In the genomic region with DNA sequence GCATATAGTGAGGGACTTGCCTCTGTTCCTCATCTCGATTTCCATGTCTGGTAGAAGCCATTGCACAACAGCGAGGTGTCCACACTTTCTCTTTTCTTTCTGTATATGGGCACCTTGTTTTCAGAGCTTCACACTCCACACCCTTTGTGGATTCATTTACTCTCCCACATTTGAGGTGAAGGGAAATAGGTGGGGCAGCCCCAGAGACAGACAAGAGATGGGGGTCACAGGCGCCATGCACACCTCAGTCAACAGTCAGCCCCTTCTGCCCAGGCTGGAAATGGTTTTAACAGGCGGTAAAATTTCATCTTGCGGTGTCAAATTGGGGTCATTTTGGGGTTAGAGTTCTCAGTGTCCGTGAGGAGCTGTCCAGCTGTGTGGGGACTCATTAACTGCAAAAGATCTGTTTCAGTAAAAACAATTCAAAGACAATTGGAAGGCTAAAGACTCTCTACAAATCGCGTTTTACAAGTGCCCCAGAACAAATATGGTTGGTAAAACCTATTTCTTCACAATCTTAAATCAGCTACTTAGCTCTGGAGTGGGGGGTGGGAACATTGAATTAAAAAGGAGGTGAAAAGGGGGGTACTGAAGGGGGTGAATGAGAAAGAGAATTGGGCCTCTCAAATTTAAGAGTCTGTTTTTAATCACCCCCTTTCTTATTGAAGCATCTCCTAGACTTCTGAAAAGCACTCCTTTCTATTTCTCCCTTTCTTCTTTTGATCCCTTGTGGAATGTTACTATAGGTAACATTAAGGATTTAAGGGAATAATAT, we compare ENCODE assay signal across 9 mouse cellular contexts. TPM values are rescaled to one million over a fixed set of nuclear protein-coding genes. Genes with fewer than 3 reads are reported as not detected.
DNase-seq lines count a peak whose midpoint lies in the region; ATAC-seq and TF ChIP-seq lines count a peak whose summit lies in the region.
"Had no signal": no experiment of that assay in that cellular context is flagged by ENCODE, and none has a peak within 500 bp of the region (broad histone marks: within the 10 kb centered on the region; RNA-seq: fewer than 3 reads in every experiment).

No protein-coding gene starts in this region.

- no peak for TF ChIP-seq CTCF in cortical plate, adult 2 months (IDR thresholded peaks at IDR 0.05; ENCODE audit: extremely low read depth, insufficient read depth, low read length)

- TF ChIP-seq POLR2A in cortical plate, adult 2 months (IDR thresholded peaks at IDR 0.05; ENCODE audit: extremely low read depth, insufficient read depth, low read length), result no peak

- peak overlapping the region; percentile 39 for H3K4me3 ChIP-seq in cortical plate, adult 2 months (ENCODE audit: insufficient read depth, low read length)
- peak overlapping the region; percentile 69 for H3K4me3 ChIP-seq in hindbrain, embryonic 12.5 days
- H3K4me3 ChIP-seq in midbrain, embryonic 12.5 days, result peak overlapping the region; percentile 63

- H3K4me1 ChIP-seq in cortical plate, adult 2 months (ENCODE audit: control insufficient read depth, insufficient read depth, low read length), result no peaks in the 10 kb centered on the region
- H3K4me1 ChIP-seq in hindbrain, embryonic 12.5 days, result peaks cover 20% of the 10 kb centered on the region
- H3K4me1 ChIP-seq in midbrain, embryonic 12.5 days, result peaks cover 27% of the 10 kb centered on the region

- no peak for ATAC-seq in hindbrain, embryonic 12.5 days (ENCODE audit: low FRiP score)
- ATAC-seq in midbrain, embryonic 12.5 days (ENCODE audit: low FRiP score, low read depth), result no peak
- no peak for ATAC-seq in activated CD4-positive, CD25-positive, alpha-beta regulatory T cell, adult 4 months

- H3K9ac ChIP-seq in hindbrain, embryonic 12.5 days, result peak overlapping the region; percentile 97
- peak overlapping the region; percentile 95 for H3K9ac ChIP-seq in midbrain, embryonic 12.5 days (replicated peaks)

- H3K4me2 ChIP-seq in hindbrain, embryonic 12.5 days (replicated peaks), result peak overlapping the region; percentile 69
- H3K4me2 ChIP-seq in midbrain, embryonic 12.5 days (replicated peaks), result peak overlapping the region; percentile 81

- H3K9me3 ChIP-seq in hindbrain, embryonic 12.5 days (replicated peaks), result no peaks in the 10 kb centered on the region
- no peaks in the 10 kb centered on the region for H3K9me3 ChIP-seq in midbrain, embryonic 12.5 days

- 2% methylated on average over 8 of the region's 8 CpGs for WGBS in hindbrain, embryonic 12.5 days
- 3% methylated on average over 8 of the region's 8 CpGs for WGBS in midbrain, embryonic 12.5 days

- peak overlapping the region; percentile 89 for H3K27ac ChIP-seq in cortical plate, adult 2 months (ENCODE audit: insufficient read depth, low read length)
- H3K27ac ChIP-seq in hindbrain, embryonic 12.5 days, result peak overlapping the region; percentile 98
- H3K27ac ChIP-seq in midbrain, embryonic 12.5 days (replicated peaks), result peak overlapping the region; percentile 93

- no peaks in the 10 kb centered on the region for H3K36me3 ChIP-seq in hindbrain, embryonic 12.5 days
- no peaks in the 10 kb centered on the region for H3K36me3 ChIP-seq in midbrain, embryonic 12.5 days

- peak; percentile 36 for DNase-seq in adrenal gland, postnatal 10 days
- DNase-seq in adrenal gland, postnatal 4 days (ENCODE audit: low spot score in 2 of 2), result no peak
- no peak for DNase-seq in right cerebral cortex, adult 18-20 months
- no peak for DNase-seq in urinary bladder, adult 18-20 months (ENCODE audit: low spot score in 2 of 2)
- DNase-seq: adrenal gland, postnatal 25 days had no signal

- peaks cover 11% of the 10 kb centered on the region for H3K27me3 ChIP-seq in hindbrain, embryonic 12.5 days
- peaks cover 37% of the 10 kb centered on the region for H3K27me3 ChIP-seq in midbrain, embryonic 12.5 days

RNA-seq across cellular contexts. Expression of gene Meis2, which starts 4.0 kb away (rescaled TPM):
- total RNA-seq in adrenal gland, postnatal 10 days (2021), result 100 to 1,000 TPM in 1 of 2 experiments, 10 to 100 TPM in 1; 93.8 to 104 TPM
- total RNA-seq in adrenal gland, postnatal 4 days (2021), result 100 to 1,000 TPM; 159 to 160 TPM
- 62.9 and 86.1 TPM in 2 replicates for polyA plus RNA-seq in cortical plate, adult 2 months (2012; rRNA removed)
- 130 and 155 TPM in 2 replicates for polyA plus RNA-seq in hindbrain, embryonic 12.5 days (2016; fragmentation: Nextera tagmentation; extraction: Ambion mirVana)
- 76.1 and 92.1 TPM in 2 replicates for polyA plus RNA-seq in midbrain, embryonic 12.5 days (2016; fragmentation: Nextera tagmentation; extraction: Ambion mirVana)
- under 1 TPM in 1 of 2 experiments, not detected in 1; 0.26 TPM for polyA plus RNA-seq in activated CD4-positive, CD25-positive, alpha-beta regulatory T cell, adult 4 months (2017; shearing (Covaris generic))

Comparison
In these comparisons a context has a peak if more than half of its experiments do, and no peak if none do; other contexts are left out.
1. RNA of gene Meis2, which starts 4.0 kb away (polyA plus RNA-seq): 130 to 155 TPM in hindbrain, embryonic 12.5 days, 76.1 to 92.1 TPM in midbrain, embryonic 12.5 days and 62.9 to 86.1 TPM in cortical plate, adult 2 months; 0.26 TPM in activated CD4-positive, CD25-positive, alpha-beta regulatory T cell, adult 4 months; every median in the first group is over 10 times any median in the second.
2. Peak in every context shown above with its lines, with median percentiles within 50 percentile points of each other: H3K27ac ChIP-seq and H3K4me3 ChIP-seq.